Mouse (Mus musculus) liver, embryonic 15.5 days (tissue): ENCODE measurements around the gene St6galnac6. TPM values are rescaled to one million over a fixed set of nuclear protein-coding genes. Genes with fewer than 3 reads are reported as not detected.

Experiments used
- ATAC-seq: fragments of 200-750 bp; cut with Nextera tagmentation; 2 replicates; pipeline ENCODE4 v1.8.0; 2017; ENCODE audit warnings: moderate number of reproducible peaks, mild to moderate bottlenecking, moderate library complexity; ENCODE audit not compliant: insufficient read depth
- H3K27ac ChIP-seq: fragments of 300-500 bp; sonication (generic); replicated peaks from 2 replicates; pipeline ENCODE4 v1.5.1; 2015; ENCODE audit warnings: mild to moderate bottlenecking, inconsistent platforms
- H3K27me3 ChIP-seq: fragments of 300-500 bp; sonication (generic); 2 replicates; pipeline ENCODE4 v1.6.1; 2015; ENCODE audit warnings: mild to moderate bottlenecking, inconsistent platforms
- H3K36me3 ChIP-seq: fragments of 300-500 bp; sonication (generic); replicated peaks from 2 replicates; pipeline ENCODE4 v1.6.1; 2015; ENCODE audit warnings: moderate library complexity, mild to moderate bottlenecking, inconsistent platforms
- H3K4me1 ChIP-seq: fragments of 300-500 bp; sonication (generic); replicated peaks from 2 replicates; pipeline ENCODE4 v1.6.1; 2015; ENCODE audit warnings: inconsistent platforms
- H3K4me2 ChIP-seq: fragments of 300-500 bp; sonication (generic); 2 replicates; pipeline ENCODE4 v1.6.1; 2015; ENCODE audit warnings: moderate library complexity, mild to moderate bottlenecking, inconsistent platforms
- H3K4me3 ChIP-seq: fragments of 300-500 bp; sonication (generic); replicated peaks from 2 replicates; pipeline ENCODE4 v1.5.1; 2015; ENCODE audit warnings: mild to moderate bottlenecking, inconsistent platforms
- H3K9ac ChIP-seq: fragments of 300-500 bp; sonication (generic); 2 replicates; pipeline ENCODE4 v1.6.1; 2015; ENCODE audit warnings: moderate library complexity, mild to moderate bottlenecking, inconsistent platforms
- H3K9me3 ChIP-seq: fragments of 300-500 bp; sonication (generic); replicated peaks from 2 replicates; pipeline ENCODE4 v1.6.1; 2016; ENCODE audit warnings: inconsistent platforms
- WGBS: fragments of 180-500 bp; shearing (Covaris S2); methylation state at CpG from one replicate; pipeline ENCODE4 v1.1.7; 2015; ENCODE audit warnings: mixed read lengths; ENCODE audit not compliant: insufficient replicate concordance; 5-methylcytosine and 5-hydroxymethylcytosine counted together
- polyA plus RNA-seq: library from polyadenylated mRNA; unstranded; fragments of >200 nt; fragmentation: Nextera tagmentation; extraction: Ambion mirVana; gene quantifications from 2 replicates; pipeline ENCODE4 v1.2.1, GENCODE M21; 2015

St6galnac6 gene
- polyA plus RNA-seq, 1 experiment from 2014 or later: 11.7 TPM

DNA sequence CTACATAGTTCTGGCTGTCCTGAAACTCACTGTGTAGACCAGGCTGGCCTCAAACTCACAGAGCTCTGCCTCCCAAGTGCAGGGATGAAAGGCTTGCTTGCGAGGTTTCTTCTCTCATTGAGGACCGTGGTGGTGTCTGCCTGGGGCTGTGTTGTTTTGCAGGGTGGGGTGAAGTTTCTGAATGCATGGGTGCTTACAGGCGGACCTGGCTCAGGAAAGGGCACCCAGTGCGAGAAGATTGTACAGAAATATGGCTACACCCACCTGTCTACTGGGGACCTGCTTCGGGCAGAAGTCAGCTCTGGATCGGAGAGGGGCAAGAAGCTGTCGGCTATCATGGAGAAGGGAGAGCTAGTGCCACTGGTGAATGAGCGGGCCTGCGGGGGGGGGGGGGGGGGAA lies 30.5 kb downstream of the St6galnac6 start:
- no peak for ATAC-seq
- 81% methylated on average over 8 of the region's 9 CpGs for WGBS

DNA sequence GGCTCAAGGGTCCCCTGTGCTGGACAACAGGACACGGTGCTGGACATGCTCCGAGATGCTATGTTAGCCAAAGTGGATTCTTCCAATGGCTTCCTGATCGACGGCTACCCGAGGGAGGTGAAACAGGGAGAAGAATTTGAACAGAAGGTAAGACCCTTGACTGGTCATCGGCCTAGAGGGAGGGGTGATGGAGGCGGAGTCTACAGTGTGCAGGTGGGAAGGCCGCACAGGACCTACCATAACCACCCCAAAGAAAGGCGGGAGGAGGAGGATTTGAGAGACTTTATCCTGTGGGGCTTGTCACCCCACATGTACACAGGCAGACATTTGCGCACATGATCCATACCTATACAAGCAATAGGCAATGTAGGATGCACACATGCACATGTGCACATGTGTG lies 31.5 kb downstream of the St6galnac6 start:
- ATAC-seq: no peak
- no peak overlapping the region for H3K4me2 ChIP-seq
- 72% methylated on average over 10 of the region's 10 CpGs for WGBS
- no peak overlapping the region for H3K4me3 ChIP-seq
- no peak overlapping the region for H3K9ac ChIP-seq
- H3K4me1 ChIP-seq: peaks cover 12% of the 10 kb centered on the region
- no peaks in the 10 kb centered on the region for H3K27me3 ChIP-seq
- no peaks in the 10 kb centered on the region for H3K9me3 ChIP-seq
- H3K27ac ChIP-seq: no peak overlapping the region
- H3K36me3 ChIP-seq: no peaks in the 10 kb centered on the region

More for the DNA sequence above, 30.5 kb downstream of the St6galnac6 start:
- Histone ChIP-seq H3K27ac (no peak overlapping the region), H3K4me1 (peaks cover 22% of the 10 kb centered on the region), H3K9ac (no peak overlapping the region), H3K27me3 (no peaks in the 10 kb centered on the region), H3K36me3 (no peaks in the 10 kb centered on the region), H3K4me2 (no peak overlapping the region), H3K9me3 (no peaks in the 10 kb centered on the region), H3K4me3 (no peak overlapping the region)

DNA sequence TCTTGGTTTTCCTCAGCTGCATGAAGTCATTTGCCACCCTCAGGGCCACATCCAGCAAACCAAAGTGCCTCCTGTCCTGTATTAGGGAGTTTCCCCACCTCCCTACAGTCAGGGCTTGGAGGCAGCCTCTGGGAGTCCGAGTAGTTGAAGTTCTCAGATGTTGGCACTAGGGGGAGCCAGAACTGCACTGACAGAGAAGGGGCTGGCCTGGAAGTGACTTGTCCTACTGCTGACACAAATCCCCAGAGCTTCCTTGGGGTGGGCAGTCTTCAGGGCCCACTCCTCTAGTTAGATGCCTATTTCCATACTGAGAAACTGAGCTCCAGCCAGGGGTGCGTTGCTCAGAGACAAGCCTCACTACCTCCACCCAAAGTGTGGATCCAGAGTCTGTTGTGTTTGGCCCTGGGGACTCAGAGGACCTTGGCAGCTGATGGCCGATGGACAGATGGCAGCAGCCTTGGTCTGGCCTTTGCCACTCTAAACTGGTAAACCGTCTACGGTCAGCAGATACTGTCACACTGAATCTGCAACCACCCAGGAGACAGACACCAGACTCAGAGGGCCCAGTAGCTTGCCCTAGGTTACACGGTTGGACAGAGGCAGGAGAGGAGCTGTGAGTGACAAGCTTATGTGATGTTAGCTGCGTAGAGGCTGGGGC lies 32.4 kb downstream of the St6galnac6 start:
- Histone ChIP-seq H3K4me3 (no peak overlapping the region), H3K27ac (no peak overlapping the region), H3K4me2 (no peak overlapping the region), H3K9me3 (no peaks in the 10 kb centered on the region), H3K9ac (no peak overlapping the region), H3K36me3 (no peaks in the 10 kb centered on the region), H3K4me1 (peaks cover 8% of the 10 kb centered on the region), H3K27me3 (no peaks in the 10 kb centered on the region)
- whole genome bisulfite sequencing: 33% methylated on average over 7 of the region's 7 CpGs
- ATAC-seq: 0 out of 2 replicates have a peak, but pooled peaks have one; percentile 45

DNA sequence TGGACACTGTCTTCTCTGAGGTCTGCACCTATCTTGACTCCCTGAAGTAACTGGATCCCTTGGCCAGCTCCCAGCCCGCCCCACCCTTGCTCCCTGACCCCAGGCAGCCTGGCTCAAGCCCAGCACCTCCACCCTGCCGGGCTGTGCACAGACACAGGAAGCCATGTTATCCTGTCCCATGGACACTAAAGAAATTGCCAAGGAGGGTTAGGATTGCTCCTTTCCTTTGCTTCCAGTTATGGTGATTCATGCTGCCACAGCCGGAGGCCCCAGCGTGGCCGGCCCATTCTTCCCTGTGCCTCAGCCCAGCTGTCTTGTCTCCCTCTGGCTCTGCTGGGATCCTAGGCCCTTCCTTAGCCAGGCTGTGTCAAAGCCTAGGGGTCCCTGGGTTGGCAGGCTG lies 34.2 kb downstream of the St6galnac6 start:
- Histone ChIP-seq H3K27me3 (no peaks in the 10 kb centered on the region), H3K9ac (no peak overlapping the region), H3K9me3 (no peaks in the 10 kb centered on the region), H3K27ac (no peak overlapping the region), H3K4me2 (no peak overlapping the region), H3K4me3 (no peak overlapping the region), H3K36me3 (no peaks in the 10 kb centered on the region), H3K4me1 (peaks cover 21% of the 10 kb centered on the region)
- ATAC-seq: no peak
- WGBS: 70% methylated on average over 5 of the region's 5 CpGs

DNA sequence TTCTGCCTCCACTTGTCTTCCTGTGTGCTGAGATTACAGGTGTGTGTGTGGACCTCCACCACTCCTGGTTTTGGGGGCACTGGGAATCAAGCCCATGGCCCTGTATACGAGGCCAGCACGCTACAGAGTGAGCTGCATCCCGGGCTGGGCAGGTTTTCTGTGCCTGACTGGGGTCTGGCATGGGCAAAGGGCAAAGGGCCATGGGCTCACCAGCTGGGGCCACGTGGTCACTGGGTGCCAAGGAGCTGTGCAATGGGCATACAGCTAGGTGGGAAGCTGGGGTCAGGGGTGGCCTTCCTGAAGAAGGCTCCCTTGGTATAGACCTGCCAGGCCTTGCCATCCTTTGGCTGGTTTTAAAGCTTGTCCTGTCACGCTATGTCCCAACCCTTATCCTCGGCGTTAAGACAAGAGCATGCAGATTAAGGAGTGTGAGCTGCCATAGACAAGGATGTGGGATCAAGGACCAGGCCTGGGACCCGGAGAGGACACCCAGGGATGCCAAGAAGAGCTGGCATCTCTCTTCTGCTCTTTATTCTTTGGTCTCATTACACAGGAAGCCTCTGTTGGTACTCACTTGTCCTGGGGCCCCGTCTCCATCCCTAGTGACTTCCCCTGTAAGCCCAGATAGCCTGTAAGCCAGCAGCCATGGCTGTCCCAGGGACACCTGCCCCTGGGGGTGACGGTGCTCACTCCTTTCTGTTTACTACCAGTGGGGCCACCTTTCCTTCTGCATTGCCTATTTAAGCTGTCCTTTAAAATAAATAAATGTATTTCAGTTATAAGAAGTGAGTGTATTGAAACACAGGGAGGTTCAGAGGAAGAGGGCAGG lies 35.0 kb downstream of the St6galnac6 start:
- Histone ChIP-seq H3K36me3 (no peaks in the 10 kb centered on the region), H3K27ac (no peak overlapping the region)

DNA sequence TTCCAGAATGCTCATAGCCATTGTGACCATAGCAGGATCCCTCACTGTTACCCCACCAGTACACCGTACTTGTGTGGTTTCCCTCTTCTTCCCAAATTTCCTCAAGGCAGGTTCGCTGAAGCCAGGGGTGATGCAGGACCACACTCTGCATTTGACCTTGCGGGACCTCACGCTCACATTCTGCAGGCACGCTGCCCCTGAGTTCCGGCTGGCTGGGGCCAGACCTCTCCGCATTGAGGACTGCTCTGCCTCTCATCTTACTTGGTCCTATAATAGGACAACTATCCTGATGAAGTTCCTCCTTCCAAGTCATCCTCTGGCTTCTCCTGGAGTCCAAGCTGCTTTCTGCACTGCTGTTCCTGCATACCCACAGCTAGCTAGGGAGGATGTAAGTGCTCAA lies 37.1 kb downstream of the St6galnac6 start:
- no peaks in the 10 kb centered on the region for H3K27me3 ChIP-seq
- WGBS: 68% methylated on average over 7 of the region's 7 CpGs
- no peak for ATAC-seq
- H3K4me1 ChIP-seq: peaks cover 24% of the 10 kb centered on the region
- H3K4me3 ChIP-seq: no peak overlapping the region
- no peak overlapping the region for H3K9ac ChIP-seq
- no peak overlapping the region for H3K4me2 ChIP-seq
- H3K36me3 ChIP-seq: no peaks in the 10 kb centered on the region
- no peaks in the 10 kb centered on the region for H3K9me3 ChIP-seq
- no peak overlapping the region for H3K27ac ChIP-seq

More for the DNA sequence above, 35.0 kb downstream of the St6galnac6 start:
- Histone ChIP-seq H3K27me3 (no peaks in the 10 kb centered on the region), H3K4me1 (peaks cover 16% of the 10 kb centered on the region), H3K9ac (no peak overlapping the region), H3K4me2 (no peak overlapping the region), H3K9me3 (no peaks in the 10 kb centered on the region), H3K4me3 (no peak overlapping the region)
- WGBS: 63% methylated on average over 10 of the region's 10 CpGs
- no peak for ATAC-seq

DNA sequence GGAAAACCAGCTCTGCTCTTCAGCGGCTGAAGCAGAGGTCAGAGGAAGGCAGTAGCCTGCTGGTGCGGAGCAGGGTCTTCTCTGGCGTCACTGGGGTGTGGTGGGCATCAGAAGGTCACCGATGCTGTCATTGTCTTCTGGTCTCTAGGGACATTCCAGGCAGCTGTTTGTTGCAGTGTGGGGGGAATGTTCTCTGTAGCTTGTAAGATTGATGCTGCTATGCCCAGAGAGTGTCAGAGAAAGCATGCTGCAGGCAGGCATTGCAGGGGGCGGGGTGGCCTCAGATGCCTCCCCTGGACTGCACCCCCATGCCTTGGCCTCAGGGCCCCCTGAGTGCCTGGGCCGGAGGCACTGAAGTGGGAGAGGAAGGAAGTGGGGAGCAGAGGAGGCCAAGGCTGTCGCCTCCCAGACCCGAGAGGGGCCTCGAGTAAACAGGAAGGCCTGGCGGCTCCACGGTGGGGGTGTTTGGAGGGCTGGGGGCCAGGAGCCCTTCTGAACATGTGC lies 38.3 kb downstream of the St6galnac6 start:
- H3K27ac ChIP-seq: 0 out of 2 replicates have a peak overlapping the region, but pooled peaks have one; percentile 14
- no peaks in the 10 kb centered on the region for H3K36me3 ChIP-seq

DNA sequence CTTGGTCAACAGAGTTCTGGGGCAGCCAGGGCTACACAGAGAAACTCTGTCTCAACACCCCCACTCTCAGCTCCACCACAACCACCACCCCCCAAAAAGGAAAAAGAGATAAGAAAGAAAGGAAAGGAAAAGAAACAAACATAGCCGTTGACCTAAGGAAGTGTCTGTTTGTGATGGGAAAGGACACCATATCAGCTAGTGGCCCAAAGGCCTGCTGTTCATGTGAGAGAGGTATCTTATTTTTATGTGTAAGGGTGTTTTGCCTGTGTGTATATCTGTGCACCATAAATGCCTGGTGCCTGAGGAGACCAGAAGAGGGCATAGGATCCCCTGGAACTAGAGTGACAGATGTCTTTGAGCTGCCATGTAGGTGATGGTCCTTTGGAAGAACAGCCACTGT lies 40.1 kb downstream of the St6galnac6 start:
- Histone ChIP-seq H3K27me3 (no peaks in the 10 kb centered on the region), H3K27ac (no peak overlapping the region), H3K4me2 (no peak overlapping the region), H3K36me3 (no peaks in the 10 kb centered on the region), H3K4me3 (no peak overlapping the region), H3K4me1 (peaks cover 32% of the 10 kb centered on the region), H3K9ac (no peak overlapping the region), H3K9me3 (no peaks in the 10 kb centered on the region)
- WGBS: 16% methylated on average over 1 of the region's 1 CpGs
- ATAC-seq: no peak

More for the DNA sequence above, 38.3 kb downstream of the St6galnac6 start:
- Histone ChIP-seq H3K4me2 (no peak overlapping the region), H3K9me3 (no peaks in the 10 kb centered on the region), H3K9ac (no peak overlapping the region), H3K4me3 (no peak overlapping the region), H3K4me1 (peaks cover 22% of the 10 kb centered on the region), H3K27me3 (no peaks in the 10 kb centered on the region)
- 23% methylated on average over 11 of the region's 11 CpGs for WGBS
- ATAC-seq: peak; percentile 67

DNA sequence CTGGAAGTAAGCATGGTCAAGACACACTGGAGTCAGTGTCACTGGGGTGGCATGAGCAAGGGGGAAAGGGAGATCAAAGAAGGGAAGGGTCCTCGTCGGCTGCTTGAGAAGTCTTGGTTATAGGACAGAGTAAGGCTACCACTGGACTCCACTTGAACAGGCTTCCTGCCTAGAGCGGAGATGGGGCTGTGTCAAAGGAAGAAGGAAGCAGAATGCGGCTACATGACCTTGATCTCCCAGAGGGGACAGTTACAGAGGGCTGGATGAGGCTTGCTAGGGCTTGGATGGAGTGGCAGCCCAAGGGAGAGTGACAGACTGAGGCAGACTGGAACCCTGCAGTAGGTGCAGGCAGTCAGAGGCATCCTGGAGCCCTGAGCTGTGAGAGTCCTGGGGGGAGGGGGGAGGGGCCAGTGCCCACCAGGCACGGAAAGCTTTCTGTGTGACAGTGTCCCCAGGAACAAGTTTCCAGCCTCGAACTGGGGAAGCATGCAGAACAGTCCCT lies 41.1 kb downstream of the St6galnac6 start:
- H3K27me3 ChIP-seq: no peaks in the 10 kb centered on the region
- H3K27ac ChIP-seq: no peak overlapping the region
- no peak for ATAC-seq
- no peak overlapping the region for H3K4me2 ChIP-seq
- H3K9me3 ChIP-seq: no peaks in the 10 kb centered on the region
- H3K9ac ChIP-seq: no peak overlapping the region
- H3K4me1 ChIP-seq: peaks cover 42% of the 10 kb centered on the region
- WGBS: 53% methylated on average over 6 of the region's 6 CpGs
- no peak overlapping the region for H3K4me3 ChIP-seq
- H3K36me3 ChIP-seq: no peaks in the 10 kb centered on the region

DNA sequence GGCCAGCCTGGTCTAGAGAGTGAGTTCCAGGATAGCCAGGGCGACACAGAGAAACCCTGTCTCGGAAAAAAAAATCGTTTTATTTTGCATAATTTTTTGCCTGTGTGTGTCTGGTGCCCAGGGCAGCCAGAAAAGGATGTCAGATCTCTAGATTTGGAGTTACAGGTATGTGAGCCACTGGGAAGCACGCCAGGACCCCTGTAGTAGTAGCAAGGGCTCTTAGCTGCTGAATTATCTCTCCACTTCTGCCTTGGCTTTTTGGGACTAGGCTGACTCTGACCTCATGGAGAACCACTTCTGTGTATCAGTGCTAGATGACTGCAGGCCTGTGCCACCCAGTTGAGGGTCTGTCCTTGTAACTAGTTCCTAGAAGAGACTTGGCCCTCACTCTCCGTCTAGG lies 42.3 kb downstream of the St6galnac6 start:
- Histone ChIP-seq H3K27me3 (no peaks in the 10 kb centered on the region), H3K9ac (no peak overlapping the region), H3K9me3 (no peaks in the 10 kb centered on the region), H3K36me3 (no peaks in the 10 kb centered on the region), H3K4me3 (no peak overlapping the region), H3K27ac (no peak overlapping the region), H3K4me1 (peaks cover 54% of the 10 kb centered on the region), H3K4me2 (no peak overlapping the region)
- ATAC-seq: no peak
- 66% methylated on average over 5 of the region's 5 CpGs for WGBS

DNA sequence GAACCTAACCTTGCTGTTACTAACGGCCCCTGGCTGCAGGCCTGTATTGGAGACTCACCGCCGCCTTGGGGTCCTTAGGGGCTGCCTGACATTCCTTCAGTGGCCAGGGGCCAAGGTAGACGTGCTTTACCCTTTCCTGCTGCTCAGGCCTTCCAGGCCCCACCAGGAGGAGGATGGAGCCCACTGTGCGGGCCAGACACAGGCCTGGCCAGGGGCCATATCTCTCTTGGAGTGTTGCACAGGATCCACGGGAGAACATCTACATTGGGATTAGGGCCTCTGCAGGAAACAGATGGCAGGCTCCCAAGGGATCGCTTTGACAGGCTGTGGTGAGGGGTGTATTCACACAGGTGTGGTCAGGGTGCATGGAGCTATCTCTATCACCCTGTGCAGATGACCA lies 43.3 kb downstream of the St6galnac6 start:
- no peak for ATAC-seq

More for the DNA sequence above, 43.3 kb downstream of the St6galnac6 start:
- 79% methylated on average over 7 of the region's 7 CpGs for WGBS
- H3K36me3 ChIP-seq: no peaks in the 10 kb centered on the region
- H3K27me3 ChIP-seq: no peaks in the 10 kb centered on the region
- no peak overlapping the region for H3K27ac ChIP-seq
- H3K9ac ChIP-seq: no peak overlapping the region
- no peak overlapping the region for H3K4me2 ChIP-seq
- peaks cover 54% of the 10 kb centered on the region for H3K4me1 ChIP-seq
- H3K9me3 ChIP-seq: no peaks in the 10 kb centered on the region
- H3K4me3 ChIP-seq: no peak overlapping the region
